Mouse (Mus musculus): ENCODE data around the gene Hist1h2bb.
A peak's percentile ranks its signal among the peaks of the same experiment; 100 is the strongest.

- TF ChIP-seq GATA1 (IDR thresholded peaks at IDR 0.05; ENCODE audit: low read depth, low read length), result no peak
- TF ChIP-seq ZNF384 (IDR thresholded peaks at IDR 0.05; ENCODE audit: low read depth, low read length), result no peak
- no peak for TF ChIP-seq CTCF (IDR thresholded peaks at IDR 0.05 in 2 of 3, conservative IDR thresholded peaks at IDR 0.05 in 1 of 3; ENCODE audit: control insufficient read depth in 1 of 3, insufficient read depth in 1 of 3, low read depth in 2 of 3, low read length in 3 of 3, poor library complexity in 1 of 3, severe bottlenecking in 1 of 3)
- no peak for TF ChIP-seq ELF1 (IDR thresholded peaks at IDR 0.05; ENCODE audit: low read depth, low read length)
- TF ChIP-seq POLR2AphosphoS5 (IDR thresholded peaks at IDR 0.05; ENCODE audit: borderline replicate concordance, low read depth, low read length), result peak; percentile 14; the same call in 1 of the 2 replicates
- no peak for TF ChIP-seq MAX (IDR thresholded peaks at IDR 0.05; ENCODE audit: low read length)
- TF ChIP-seq EP300 (IDR thresholded peaks at IDR 0.05; ENCODE audit: low read depth in 1 of 2, low read length in 2 of 2), result no peak
Measured at GRCm38 (mm10) chr13:23751478-23751956, 5.0 kb downstream of the Hist1h2bb start.

All from MEL (cell line).